In genomic region chr2:178596312-178597083, GRCm38 (mm10) we compare ENCODE assay signal across 15 mouse cellular contexts.
DNase-seq lines count a peak whose midpoint lies in the region; ATAC-seq and TF ChIP-seq lines count a peak whose summit lies in the region.
"Had no signal": no experiment of that assay in that cellular context is flagged by ENCODE, and none has a peak within 500 bp of the region (broad histone marks: within the 10 kb centered on the region; RNA-seq: fewer than 3 reads in every experiment).

No protein-coding gene starts in this region.

- TF ChIP-seq CTCF in forebrain, postnatal 0 days (IDR thresholded peaks at IDR 0.05; ENCODE audit: low read depth) = no peak
- no peak for TF ChIP-seq CTCF in lung, adult 2 months (IDR thresholded peaks at IDR 0.05; ENCODE audit: insufficient read depth, low read length)

- H3K27ac ChIP-seq in forebrain, embryonic 12.5 days = peak overlapping the region; percentile 31; the same call in 1 of the 2 replicates
- no peak overlapping the region for H3K27ac ChIP-seq in forebrain, postnatal 0 days (ENCODE audit: low read depth, low read length)
- peak overlapping the region; percentile 60; the same call in 1 of the 2 replicates for H3K27ac ChIP-seq in hindbrain, embryonic 13.5 days
- H3K27ac ChIP-seq in neural tube, embryonic 14.5 days (ENCODE audit: low read depth, low read length) = no peak overlapping the region
- H3K27ac ChIP-seq: limb, embryonic 12.5 days had no signal

- H3K4me3 ChIP-seq in forebrain, embryonic 12.5 days (replicated peaks) = no peak overlapping the region
- H3K4me3 ChIP-seq in forebrain, postnatal 0 days (ENCODE audit: low read depth, low read length) = no peak overlapping the region
- H3K4me3 ChIP-seq in lung, adult 2 months (replicated peaks; ENCODE audit: extremely low read depth, low read depth, low read length) = no peak overlapping the region
- H3K4me3 ChIP-seq in hindbrain, embryonic 13.5 days = no peak overlapping the region
- H3K4me3 ChIP-seq in neural tube, embryonic 14.5 days (ENCODE audit: low read depth, low read length) = no peak overlapping the region
- H3K4me3 ChIP-seq: limb, embryonic 12.5 days had no signal

- peak; percentile 53; the same call in 1 of the 2 replicates for ATAC-seq in forebrain, embryonic 12.5 days (ENCODE audit: low FRiP score)
- no peak; the same call in 1 of the 2 replicates for ATAC-seq in forebrain, postnatal 0 days
- ATAC-seq in hindbrain, embryonic 13.5 days (ENCODE audit: low FRiP score) = 0 out of 2 replicates have a peak, but pooled peaks have one; percentile 45
- ATAC-seq in neural tube, embryonic 14.5 days (ENCODE audit: low read depth) = 0 out of 2 replicates have a peak, but pooled peaks have one; percentile 5

- no peak for TF ChIP-seq POLR2A in lung, adult 2 months (IDR thresholded peaks at IDR 0.05; ENCODE audit: borderline replicate concordance, extremely low read depth, low read depth, low read length)

- no peaks in the 10 kb centered on the region; the same call in 1 of the 2 replicates for H3K9me3 ChIP-seq in forebrain, embryonic 12.5 days
- no peaks in the 10 kb centered on the region for H3K9me3 ChIP-seq in forebrain, postnatal 0 days (ENCODE audit: low read length)
- 0 out of 2 replicates have a peak, but pooled peaks cover 6% of the 10 kb centered on the region for H3K9me3 ChIP-seq in hindbrain, embryonic 13.5 days
- no peaks in the 10 kb centered on the region for H3K9me3 ChIP-seq in neural tube, embryonic 14.5 days (ENCODE audit: control insufficient read depth, low read length)
- H3K9me3 ChIP-seq: limb, embryonic 12.5 days had no signal

- H3K27me3 ChIP-seq in forebrain, embryonic 12.5 days = no peaks in the 10 kb centered on the region
- H3K27me3 ChIP-seq in forebrain, postnatal 0 days (ENCODE audit: insufficient read depth, low read length) = no peaks in the 10 kb centered on the region
- no peaks in the 10 kb centered on the region for H3K27me3 ChIP-seq in hindbrain, embryonic 13.5 days
- no peaks in the 10 kb centered on the region for H3K27me3 ChIP-seq in neural tube, embryonic 14.5 days (ENCODE audit: control insufficient read depth, insufficient read depth, low read length)
- H3K27me3 ChIP-seq: limb, embryonic 12.5 days had no signal

- WGBS in forebrain, embryonic 12.5 days = 54% methylated on average over 16 of the region's 16 CpGs
- WGBS in forebrain, postnatal 0 days = 21% methylated on average over 16 of the region's 16 CpGs
- 30% methylated on average over 16 of the region's 16 CpGs for WGBS in lung, adult 2 months
- WGBS in hindbrain, embryonic 13.5 days = 53% methylated on average over 16 of the region's 16 CpGs
- 48% methylated on average over 16 of the region's 16 CpGs for WGBS in neural tube, embryonic 14.5 days

- no peaks in the 10 kb centered on the region for H3K36me3 ChIP-seq in forebrain, embryonic 12.5 days (replicated peaks)
- H3K36me3 ChIP-seq in forebrain, postnatal 0 days (ENCODE audit: insufficient read depth) = no peaks in the 10 kb centered on the region
- H3K36me3 ChIP-seq in hindbrain, embryonic 13.5 days = no peaks in the 10 kb centered on the region
- no peaks in the 10 kb centered on the region for H3K36me3 ChIP-seq in neural tube, embryonic 14.5 days (ENCODE audit: control insufficient read depth, insufficient read depth, low read length)
- H3K36me3 ChIP-seq: limb, embryonic 12.5 days had no signal

- no peak overlapping the region for H3K9ac ChIP-seq in forebrain, embryonic 12.5 days
- H3K9ac ChIP-seq in forebrain, postnatal 0 days = no peak overlapping the region
- no peak overlapping the region for H3K9ac ChIP-seq in hindbrain, embryonic 13.5 days
- no peak overlapping the region for H3K9ac ChIP-seq in neural tube, embryonic 14.5 days (replicated peaks; ENCODE audit: low read depth, low read length)
- H3K9ac ChIP-seq: limb, embryonic 12.5 days had no signal

- DNase-seq in forebrain, postnatal 0 days = no peak
- peak; percentile 23 for DNase-seq in lung, postnatal 25 days (ENCODE audit: low spot score)
- no peak for DNase-seq in lung, adult 2 months
- no peak for DNase-seq in cerebellum, postnatal 10 days
- no peak for DNase-seq in cerebellum, adult 9-10 months
- DNase-seq: adrenal gland, postnatal 10 days; cerebellum, postnatal 14 days; kidney, adult 8-10 months; kidney, postnatal 4 days; thymus, adult 18-20 months had no signal

- peaks cover 34% of the 10 kb centered on the region for H3K4me1 ChIP-seq in forebrain, embryonic 12.5 days
- peaks cover 14% of the 10 kb centered on the region; the same call in 1 of the 2 replicates for H3K4me1 ChIP-seq in forebrain, postnatal 0 days (ENCODE audit: insufficient read depth)
- no peaks in the 10 kb centered on the region for H3K4me1 ChIP-seq in lung, adult 2 months (ENCODE audit: control insufficient read depth, insufficient read depth, low read length)
- peaks cover 35% of the 10 kb centered on the region for H3K4me1 ChIP-seq in hindbrain, embryonic 13.5 days (replicated peaks)
- peaks cover 13% of the 10 kb centered on the region for H3K4me1 ChIP-seq in neural tube, embryonic 14.5 days (ENCODE audit: control insufficient read depth, insufficient read depth, low read length)

- H3K4me2 ChIP-seq in forebrain, embryonic 12.5 days = no peak overlapping the region
- H3K4me2 ChIP-seq in forebrain, postnatal 0 days (ENCODE audit: low read depth) = no peak overlapping the region
- H3K4me2 ChIP-seq in hindbrain, embryonic 13.5 days = peak overlapping the region; percentile 19; the same call in 1 of the 2 replicates
- no peak overlapping the region for H3K4me2 ChIP-seq in neural tube, embryonic 14.5 days (ENCODE audit: low read depth, low read length)
- H3K4me2 ChIP-seq: limb, embryonic 12.5 days; midbrain, embryonic 11.5 days had no signal

Comparison
In these comparisons a context has a peak if more than half of its experiments do, and no peak if none do; other contexts are left out.
1. H3K27ac ChIP-seq: peak in forebrain, embryonic 12.5 days (single experiment) and hindbrain, embryonic 13.5 days (single experiment); none in forebrain, postnatal 0 days (single experiment) and neural tube, embryonic 14.5 days (single experiment).